Mouse (Mus musculus): ENCODE results near the gene Fam129a.
"Not testable (repeated sequence)": the region's sequence is repeated elsewhere in the genome, so short reads cannot be mapped to it uniquely, and the experiment has no call there.

Gene Fam129a

DNA sequence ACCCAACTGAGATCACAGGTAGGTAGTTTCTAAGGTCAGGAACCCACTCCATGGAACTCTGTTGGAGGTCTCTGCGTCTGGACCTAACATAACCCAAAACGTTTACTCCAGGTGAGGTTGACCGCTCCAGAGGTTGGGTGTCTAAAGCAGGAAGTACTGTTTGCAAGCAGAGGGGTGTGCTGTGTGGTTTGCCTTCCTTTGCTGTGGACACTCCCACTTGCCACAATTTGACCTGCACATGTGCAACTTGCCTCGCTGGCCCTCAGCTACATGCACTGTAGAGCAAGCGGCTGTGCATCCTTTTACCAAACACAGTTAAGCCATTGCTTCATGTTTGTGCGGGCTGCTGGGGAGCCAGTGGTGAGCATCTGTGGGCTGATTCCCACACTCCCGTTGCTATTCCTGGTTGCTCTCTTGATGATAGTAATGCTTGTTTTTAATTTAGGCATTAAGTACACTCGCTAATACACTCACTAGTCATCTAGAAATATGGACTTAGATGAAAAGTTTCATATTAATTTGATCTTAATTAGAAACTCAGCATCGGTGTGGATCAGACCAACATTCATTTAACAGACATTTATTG is 99.1 kb downstream of the Fam129a start:
- DNase-seq: no peak

DNA sequence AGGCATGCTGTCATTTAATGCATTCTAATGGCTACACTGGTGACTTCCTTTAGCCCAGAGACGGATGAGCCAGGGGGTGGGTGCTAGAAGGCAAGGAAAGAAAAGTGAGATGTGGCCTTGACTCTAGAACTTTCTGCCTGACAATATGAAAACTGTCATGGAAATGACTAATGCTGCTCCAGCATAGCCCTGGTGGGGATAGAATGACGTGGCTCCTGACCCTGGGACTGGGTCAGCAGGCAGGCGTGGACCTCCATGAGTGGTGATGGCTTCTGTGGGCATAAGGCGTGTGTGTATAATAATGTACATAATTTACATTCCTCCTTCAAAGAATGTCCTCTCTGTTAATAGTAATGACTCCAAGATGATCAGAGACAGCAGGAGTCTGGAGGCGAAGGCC is 104.7 kb downstream of the Fam129a start:
- no peak for DNase-seq

DNA sequence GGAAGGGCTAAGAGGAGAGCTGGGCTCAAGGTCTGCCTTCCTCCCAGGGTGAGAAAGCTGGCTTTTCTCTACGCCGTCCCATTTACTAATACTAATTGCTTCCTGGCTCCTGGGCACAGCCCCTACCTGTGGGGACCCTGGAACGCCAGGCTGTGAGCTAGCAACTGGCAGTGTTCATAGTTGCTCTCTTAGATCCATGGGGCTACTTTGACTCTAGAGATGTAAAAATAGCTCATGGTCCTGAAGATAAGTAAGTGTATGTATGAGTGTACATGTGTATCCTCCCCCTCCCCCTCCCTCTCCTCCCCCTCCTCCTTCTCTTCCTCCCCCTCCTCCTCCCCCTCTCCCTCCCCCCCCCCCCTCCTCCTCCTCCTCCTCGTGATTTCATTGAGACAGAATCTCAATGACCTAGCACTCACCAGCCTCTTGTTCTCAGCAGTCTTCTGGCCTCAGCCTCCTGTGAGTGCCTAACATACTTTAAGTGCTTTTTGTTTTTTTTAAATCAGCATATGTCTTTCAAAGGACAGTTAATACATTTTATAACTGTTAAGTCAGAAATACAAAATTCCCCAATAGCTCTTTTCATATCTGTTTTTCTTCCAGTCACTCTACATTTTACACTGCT is 106.3 kb downstream of the Fam129a start:
- no peak for DNase-seq

DNA sequence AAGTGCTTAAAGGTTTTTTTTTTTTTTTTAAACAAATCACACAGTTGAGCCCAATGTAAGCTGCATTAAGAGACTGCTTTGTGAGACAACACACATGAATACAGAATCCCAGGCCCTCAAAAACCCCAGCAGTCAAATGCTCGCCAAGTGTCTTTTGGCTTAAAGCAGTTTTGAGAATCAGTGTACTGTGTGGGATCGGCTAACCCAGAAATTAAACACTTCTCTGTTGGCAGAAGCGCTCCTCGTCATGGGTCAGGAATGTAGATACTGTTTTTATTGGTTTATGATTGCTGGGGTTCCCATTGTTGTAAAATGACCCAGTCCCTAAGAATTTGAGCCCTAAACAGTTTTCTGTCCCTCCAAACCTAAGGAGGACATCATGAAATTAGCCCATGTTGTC is 107.0 kb downstream of the Fam129a start:
- DNase-seq: no peak

DNA sequence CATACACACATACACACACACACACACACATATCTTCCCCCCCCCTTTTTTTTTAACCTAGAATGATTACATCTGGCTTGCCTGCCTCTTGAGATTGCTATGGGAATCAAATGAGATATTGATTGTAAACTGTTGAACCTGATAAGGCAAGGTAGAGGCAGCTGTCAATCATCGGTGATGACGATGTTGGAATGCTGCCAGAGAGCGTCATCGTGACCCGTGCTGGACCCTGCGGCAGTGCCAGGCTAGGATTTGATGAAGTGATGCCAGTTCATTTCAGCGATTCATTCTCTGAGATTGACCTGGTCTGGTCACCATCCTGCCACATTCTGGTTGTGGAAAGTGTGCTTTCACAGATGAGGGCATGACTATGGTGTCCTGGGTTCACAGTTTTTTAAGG is 108.2 kb downstream of the Fam129a start:
- no peak for DNase-seq

DNA sequence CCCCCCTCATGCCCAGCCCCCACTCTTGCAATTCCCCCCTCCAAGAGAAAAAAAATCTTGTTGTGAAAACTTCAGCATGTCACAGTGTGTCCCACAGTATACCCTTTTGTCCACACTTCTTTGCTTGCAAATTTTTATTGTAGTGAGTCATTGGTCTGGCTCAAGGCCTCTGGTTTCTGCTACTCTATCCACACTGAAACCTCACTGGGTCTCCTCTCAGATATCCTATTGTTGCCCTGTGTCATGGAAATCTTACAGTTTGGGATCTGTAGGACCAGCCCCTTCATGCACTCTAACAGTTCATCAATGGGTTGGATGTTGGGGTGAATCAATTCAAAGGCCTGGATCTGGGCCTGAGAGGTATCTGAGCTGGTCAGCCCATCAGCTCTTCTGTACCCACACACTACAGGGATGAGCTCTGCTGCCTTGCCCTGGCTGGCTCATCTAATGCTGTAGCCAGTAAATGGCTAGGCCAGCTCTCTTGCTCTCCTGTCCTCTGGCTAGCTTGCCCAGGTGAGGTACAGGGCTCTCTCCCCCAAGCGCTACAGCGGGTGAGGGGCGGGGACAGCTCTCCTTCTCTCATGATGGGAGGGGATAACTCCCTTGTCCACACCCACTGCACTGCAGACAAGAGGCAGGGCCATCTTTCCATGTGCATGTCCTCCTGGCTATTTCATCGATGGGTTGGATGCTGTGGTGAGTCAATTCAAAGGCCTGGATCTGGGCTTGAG is 109.1 kb downstream of the Fam129a start:
- DNase-seq: no peak

DNA sequence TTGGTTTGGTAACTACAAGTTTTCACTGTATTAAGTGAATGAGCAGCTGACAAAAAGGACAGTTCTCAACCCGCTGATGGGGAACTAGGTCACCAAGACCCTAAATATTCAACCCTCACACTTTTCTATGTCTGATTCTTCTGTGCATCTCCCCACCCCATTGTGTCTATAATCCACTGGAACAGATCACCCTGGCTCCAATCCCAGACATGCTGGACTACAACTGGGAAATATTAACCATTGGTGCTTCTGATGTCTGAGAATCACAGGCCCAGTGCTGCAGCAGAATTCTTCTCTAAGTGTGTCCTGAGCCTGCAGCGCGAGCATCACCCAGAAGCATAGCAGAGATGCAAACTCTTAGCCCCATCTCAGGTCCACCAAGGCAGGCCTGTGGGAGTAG is 110.0 kb downstream of the Fam129a start:
- no peak for DNase-seq

DNA sequence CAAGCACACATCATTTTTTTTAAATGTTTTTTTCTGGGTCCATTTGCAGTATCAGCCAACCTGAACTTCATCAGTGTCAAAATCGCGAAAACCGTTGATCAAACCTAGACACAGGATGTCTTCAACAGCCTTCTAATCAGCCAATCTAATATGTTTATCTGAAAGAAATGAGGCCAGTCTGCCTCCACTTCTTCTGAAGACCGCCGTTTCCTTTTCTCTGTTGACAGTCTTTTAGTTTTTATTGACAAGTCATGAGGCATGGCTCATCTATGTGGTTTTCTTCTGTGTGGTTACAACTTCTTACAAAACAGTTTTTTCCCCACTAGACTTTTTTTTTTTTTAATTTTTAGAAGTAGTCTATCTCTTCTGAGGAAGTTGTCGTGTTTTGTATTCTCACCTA is 111.9 kb downstream of the Fam129a start:
- DNase-seq: no peak

DNA sequence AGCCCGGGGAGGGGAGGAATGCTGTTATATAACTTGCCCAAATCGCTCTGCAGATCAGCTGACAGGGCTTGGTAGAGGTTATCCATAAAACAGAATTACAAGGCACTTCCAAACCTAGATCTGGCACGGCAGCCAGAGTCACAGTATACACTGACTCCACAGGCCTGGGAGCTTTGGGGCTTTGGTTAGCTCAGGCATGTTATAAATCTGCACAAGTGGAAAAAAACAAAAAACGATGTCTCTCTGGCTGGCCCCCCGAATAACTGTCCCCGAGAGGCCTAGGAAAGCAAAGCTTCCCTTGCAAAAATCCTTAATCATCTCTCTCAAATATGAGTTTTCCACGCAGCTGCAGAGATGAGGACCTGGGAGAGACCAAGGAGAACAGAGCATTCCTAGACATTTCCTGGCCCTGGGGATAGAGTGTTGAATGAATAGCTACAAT is 113.5 kb downstream of the Fam129a start:
- DNase-seq: no peak

DNA sequence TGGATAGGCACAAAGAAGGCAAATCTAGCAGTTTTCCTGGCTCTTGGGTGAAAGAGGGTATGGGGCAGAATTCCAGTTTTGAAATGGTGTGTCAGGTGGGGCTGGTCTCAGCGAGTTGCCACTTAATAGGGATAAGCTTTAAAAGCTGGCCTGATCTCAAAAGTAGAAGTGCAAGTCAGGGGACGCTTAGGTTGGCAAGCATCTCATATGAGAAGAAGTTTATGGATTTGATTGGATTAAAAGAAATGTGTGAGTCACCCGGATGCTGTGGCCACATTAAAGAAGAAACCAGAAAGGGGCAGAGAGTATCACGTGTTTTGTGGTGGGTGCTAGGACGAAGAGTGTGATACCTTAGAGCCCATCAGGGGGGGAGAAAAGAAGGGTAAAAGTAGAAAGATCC is 114.0 kb downstream of the Fam129a start:
- no peak for DNase-seq

DNA sequence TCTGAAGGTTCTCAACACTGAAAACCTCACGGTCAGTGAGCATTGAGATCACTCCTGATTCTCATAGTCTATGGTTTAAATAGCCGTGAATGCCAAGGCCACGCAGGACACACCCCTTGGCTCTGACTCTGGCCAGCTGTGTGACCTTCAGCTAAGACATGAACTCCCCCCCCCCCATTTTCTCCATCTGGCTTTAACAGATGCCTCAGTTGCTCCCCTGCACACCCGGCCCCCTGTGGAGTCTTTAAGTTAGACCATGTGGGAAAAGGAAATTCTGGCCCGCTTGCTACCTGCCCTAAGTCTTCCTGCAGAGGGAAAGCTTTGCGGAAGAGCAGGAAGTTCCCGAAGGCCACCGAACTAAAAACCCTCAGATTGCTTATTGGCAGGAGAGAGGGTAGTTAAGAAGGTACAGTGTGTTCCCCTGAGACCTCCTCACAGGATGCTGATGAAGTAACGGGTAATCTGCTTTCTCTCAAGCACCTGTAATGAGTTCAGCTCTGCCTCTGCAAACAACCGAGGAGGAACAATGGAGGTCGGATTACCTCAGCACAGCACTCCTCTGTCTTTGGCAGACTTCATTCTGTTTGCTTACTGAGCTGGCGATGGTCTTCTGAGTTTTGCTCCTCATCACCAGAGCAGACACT is 114.8 kb downstream of the Fam129a start:
- no peak for DNase-seq

DNA sequence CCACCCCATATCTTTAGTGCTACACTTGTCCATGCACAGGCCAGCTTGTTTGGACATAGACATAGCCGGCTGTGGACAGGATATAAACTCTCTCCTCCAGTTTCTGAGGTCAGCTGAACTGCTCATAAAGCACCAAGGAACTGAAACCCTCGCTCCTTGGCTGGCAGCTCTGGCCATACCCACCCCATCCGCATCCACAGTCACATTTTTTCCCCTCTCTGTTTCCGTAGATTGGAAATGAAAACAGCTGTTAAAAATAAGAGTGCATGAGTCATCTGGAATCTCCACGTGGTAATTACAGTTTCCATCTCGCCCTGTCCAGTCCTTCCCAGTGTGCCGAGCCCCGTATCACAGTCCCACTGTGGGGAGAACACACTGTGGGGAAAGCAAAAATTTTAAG is 115.7 kb downstream of the Fam129a start:
- DNase-seq: peak; percentile 57

DNA sequence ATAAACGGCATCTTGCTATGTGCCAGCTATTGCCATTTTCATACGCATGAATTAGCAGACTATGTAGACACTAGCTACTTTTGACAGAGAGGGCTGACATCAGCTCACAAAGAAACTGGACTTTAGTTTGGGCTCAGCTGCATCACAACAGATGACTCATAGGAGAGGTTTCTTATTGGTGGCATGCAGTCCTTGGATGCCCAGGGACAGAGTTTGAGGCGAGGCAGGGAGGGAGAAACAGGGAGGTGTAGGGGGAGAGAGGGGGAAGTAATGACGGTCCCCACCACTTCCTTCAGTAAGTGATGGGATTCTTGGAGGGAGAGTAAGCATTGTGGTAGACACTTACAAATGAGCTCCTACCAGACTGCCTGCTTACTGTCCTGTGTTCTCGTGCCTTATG is 118.0 kb downstream of the Fam129a start:
- DNase-seq: no peak

DNA sequence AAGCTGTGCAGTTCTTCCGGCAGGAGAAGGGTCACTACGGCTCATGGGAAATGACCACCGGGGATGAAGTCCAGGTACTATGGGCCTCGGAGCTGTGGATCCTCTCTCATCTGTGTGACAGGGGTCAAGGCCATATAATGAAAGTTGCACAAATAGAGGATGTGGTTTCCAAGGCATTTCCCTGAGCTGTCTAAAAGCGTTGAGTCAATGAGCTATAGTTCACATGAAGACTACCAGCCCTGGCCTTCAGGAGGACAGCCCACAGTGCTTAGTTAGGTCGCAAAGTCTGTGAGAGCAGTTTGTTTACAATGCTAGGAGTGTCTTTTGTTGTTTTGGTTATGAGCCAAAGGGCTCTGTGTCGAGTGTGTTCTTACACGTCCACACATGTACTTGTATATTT is 118.6 kb downstream of the Fam129a start:
- DNase-seq: no peak

DNA sequence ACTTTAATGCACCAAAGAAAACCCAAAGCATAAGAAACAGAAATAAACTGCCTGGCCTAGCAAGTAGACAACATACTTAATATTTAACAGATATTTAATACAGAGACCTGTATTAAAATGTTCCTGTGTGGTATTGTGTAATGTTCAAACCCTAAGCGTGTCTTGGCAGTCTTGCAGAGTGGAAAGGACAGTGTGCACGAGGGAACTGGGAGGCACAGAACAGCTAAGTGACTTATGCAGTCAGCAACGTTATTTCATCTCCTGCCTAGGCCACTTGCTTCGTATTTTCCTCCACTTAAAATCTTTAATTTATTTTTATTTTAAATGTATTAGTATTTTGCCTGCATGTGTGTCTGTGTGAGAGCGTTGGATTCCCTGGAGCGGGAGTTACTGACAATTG is 119.1 kb downstream of the Fam129a start:
- no peak for DNase-seq

DNA sequence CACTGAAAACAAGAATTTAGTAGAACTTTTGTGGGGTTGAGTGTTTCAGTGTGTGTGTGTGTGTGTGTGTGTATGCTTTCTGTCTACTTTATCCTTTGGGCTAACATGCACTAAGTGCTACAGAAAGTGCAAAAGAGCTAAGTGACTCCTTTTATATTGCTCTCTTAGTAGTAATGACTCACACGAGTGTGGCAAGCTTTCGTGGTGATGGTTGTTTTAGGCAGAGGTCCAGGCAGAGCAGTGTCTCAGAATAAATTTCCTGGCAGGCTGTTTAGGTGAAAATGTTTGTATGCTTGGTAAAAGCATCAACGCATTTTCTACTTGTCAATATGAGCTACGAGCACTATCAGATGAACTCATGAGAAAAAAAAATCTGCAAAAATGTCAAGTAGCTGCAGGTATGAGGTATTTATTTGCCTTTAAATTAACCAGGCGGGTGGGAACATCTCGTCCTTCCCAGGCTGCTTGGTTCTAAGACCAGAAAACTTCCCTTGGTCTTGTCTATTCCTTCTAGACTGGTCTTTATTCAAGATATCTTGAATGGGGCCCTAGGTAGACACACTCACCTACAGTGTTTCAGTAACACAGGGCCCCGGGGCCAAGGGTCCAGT is 119.7 kb downstream of the Fam129a start:
- no peak for DNase-seq

DNA sequence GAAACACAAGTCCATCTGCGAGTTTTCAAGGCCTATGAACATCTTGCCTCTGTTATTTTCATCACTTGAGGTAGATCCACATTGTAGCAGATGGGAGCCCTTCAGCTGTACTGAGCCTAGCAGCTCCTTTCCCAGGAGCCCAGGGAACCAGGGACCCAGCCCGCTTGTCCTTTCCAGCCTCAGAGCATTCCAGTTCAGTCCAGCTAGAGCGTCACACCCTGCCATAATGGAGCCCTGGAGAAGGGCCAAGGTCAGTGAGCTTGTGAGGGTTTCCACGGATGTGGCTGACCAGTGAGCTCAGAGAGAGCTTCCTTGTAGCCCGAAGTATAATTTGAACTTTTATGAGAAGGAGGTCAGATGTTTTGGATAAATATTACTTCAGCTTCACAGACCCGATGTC is 121.9 kb downstream of the Fam129a start:
- not testable (repeated sequence) for DNase-seq

DNA sequence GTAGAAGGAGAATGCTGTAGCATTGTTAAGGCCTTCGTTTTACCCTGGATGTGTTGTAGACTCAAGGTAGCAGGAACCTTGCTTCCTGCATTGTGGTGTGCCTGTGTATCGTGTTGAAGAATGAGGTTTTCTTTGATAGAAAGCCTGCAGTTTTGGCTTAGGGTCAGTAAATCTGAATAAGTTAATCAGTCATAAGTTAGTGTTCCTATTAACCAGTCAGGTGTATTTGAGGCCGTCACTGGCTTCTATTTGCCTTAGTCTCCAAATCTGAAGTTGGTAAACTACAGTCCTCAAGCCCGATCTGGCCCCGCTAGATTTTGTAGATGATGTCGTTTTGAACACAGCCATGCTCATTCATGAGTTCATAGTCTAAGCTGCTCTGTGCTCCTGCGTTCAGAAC is 125.8 kb downstream of the Fam129a start:
- DNase-seq: no peak

DNA sequence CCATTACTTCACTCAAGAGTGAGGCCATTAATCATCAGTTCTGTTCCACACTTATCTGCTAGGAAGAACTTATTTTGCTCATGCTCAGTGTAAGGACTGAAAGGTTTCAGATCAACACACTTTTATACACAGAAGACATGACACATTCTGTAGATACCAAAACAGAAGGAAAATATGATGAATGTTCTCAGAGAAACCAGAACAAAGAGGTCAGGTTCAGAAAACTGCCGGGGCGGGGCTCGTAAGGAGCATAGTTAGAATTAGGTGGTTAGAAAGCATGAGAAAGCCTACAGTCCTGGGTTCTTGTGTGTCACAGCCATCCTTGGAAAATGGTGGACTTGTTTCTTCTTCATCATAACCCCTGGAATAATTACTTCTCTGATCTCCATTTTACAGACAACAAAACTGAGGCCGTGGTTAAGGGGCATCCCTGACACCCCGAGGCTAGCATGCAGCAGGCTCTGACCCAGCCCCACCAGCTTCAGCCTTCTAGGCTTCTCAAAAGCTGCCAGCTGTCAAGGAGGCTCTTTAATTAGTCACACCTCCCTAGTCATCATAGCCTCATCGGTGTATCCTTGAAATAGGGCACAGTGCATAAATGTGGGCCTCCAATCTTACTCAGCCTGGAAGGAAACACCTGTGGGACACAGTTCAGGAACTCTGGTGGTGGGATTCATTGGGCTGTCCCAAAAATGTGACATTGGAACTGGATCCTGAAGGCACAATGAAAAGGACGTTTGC is 127.1 kb downstream of the Fam129a start:
- no peak for DNase-seq

DNA sequence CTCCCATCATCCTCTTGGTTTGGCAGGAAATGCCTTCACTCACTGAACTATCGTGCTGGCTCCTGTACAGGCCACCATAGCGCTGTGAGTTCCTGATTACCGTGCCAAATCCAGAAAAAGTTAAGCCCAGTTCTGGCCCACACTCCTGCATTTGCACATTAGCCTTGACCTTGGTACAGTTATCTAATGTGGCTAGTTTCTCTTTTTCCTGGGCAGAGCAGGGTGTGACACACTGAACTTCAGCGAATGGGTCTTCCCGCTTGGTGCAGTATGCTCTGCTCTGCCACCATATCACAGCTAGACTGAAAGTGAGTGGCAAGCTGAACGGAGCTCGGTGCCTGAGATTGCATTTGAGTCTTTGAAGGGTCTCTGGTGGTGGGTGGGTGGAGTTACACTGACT is 128.4 kb downstream of the Fam129a start:
- no peak for DNase-seq

DNA sequence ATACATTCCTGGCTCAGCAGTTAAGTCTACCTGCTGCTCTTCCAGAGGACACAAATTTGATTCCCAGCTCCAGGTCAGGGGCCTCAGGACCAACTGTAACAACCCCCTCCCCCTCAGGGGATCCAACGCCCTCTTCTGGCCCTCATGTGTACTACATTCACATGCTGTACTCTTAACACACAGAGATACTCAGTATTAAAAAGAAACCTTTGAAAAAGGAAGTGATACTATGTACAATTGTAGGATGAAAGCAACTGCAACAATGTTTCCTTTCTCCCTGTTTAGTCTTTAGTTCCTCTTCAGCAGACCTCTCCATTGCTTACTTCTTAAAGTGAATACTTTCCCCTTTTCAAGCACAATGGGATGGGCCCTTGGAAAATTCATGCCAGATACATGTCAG is 131.8 kb downstream of the Fam129a start:
- DNase-seq: no peak

DNA sequence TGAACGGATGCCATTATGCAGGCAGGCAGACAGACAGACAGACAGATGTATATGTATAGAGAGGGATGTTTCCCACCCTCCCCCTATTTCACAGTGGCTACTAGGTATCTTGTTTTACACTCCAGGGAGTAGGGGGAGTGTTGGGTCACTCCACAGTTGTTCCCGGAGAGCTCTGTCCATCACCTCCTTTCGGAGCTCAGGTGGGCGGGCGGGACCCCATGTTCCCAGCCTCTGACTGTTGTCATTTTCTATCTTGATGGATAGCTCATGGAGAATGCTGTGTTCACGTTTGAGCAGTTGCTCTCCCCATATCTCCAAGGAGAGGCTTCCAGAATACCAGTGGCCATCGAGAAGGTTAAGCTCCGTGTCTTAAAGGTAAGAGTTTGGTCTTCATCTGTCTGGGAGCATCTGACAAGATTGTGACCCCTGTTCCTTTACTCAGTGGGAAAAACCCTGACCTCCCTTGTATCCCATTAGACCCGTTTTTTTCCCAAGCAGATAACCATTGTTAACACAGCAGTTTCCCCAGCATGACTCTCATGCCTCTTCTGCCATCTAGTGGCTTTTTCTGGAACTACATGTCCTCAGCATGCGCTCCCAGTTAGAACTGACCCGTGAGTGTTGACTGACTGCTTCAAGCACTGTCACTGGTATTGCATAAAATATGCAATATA is 134.9 kb downstream of the Fam129a start:
- DNase-seq: peak; percentile 69
